Mouse (Mus musculus) frontal cortex, postnatal 25 days (tissue): ENCODE results near the gene Ccdc187.

Experiments
- DNase-seq, 2 experiments: peaks; one replicate each; pipeline ENCODE4 v3.0.0; 2022; ENCODE audit warnings: low spot score in 2 of 2

Gene Ccdc187

DNA sequence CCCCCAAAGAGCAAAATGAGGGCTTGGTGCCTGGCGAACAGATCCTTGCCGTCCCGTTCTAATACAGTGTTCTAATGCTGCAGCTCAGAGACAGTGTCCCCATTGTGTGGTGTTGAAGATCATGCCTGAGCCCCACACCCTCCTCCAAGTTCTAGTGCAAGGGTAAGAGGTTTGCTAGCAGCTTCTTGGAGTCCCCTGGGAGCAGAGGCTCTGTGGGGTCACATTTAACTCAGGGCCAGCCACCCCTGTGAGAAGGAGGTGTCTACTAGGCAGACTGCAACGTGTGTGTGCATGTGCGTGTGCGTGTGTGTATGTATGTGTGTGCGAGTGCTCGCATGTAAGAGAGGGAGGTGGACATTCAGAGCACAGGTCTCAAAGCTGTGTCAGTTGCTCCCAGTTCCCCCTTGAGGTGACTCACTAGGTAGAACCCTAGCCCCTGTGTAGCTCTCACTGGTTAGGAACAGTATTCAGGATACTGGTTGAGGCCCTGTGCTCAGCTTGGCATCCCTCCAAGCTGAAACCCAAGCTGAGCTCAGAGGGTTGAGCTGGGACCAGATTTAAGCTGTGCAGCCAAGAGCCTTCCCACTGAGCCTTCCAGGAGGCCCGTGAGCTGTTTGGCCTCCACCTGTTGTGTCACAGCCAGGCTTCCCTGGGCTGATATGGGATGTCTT, 22.4 kb upstream of the Ccdc187 start:
- DNase-seq = no peak

DNA sequence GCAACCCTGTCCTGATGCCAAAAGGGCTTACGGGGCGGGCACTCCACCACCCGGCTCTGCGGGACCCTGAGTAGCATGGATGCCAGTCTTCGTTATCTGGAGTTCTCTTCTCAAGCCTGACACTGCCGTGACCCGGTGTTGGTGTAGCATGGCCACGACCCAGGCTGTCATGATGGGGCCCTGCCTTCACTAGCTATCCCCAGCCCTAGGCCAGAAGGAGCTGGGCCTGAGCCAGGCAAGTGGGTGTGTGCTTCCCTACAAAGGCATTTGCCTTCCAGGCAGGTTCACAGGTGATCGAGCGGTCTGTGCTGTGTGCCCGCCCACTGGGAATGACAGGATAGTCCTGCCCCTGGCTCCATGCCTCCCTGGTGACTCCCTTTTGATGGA, 21.6 kb upstream of the Ccdc187 start:
- no peak for DNase-seq

GRCm38 (mm10) chr2:26315072-26315924, 20.9 kb upstream of the Ccdc187 start, which contains the start of gene Gpsm1:
Gpsm1 (plus strand) TSS chr2:26315515.
- DNase-seq = peak in 1 of 2 experiments; percentile 45

GRCm38 (mm10) chr2:26314281-26315071, 20.1 kb upstream of the Ccdc187 start:
- no peak for DNase-seq

GRCm38 (mm10) chr2:26313394-26313793, 19.0 kb upstream of the Ccdc187 start:
- DNase-seq = no peak

DNA sequence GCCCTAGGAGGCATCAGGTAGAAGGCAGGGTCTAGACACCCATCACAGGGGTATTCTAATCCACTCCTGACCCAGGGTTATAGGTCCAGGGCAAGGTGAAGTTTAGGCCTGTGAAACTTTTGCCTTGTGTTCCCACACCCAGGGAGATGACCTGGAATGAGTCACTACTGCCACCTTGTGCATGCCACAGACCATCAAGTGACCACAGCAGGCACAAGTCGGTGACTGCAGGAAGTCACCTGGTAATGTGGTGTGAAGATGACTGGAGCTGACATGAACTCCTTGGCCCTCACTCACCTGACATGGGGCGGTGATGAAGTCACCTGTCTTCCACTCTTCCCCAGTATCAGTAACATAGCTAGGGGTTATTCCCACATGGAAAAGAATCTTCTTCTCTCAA, 18.5 kb upstream of the Ccdc187 start:
- no peak for DNase-seq

GRCm38 (mm10) chr2:26311936-26312335, 17.6 kb upstream of the Ccdc187 start:
- DNase-seq = no peak

DNA sequence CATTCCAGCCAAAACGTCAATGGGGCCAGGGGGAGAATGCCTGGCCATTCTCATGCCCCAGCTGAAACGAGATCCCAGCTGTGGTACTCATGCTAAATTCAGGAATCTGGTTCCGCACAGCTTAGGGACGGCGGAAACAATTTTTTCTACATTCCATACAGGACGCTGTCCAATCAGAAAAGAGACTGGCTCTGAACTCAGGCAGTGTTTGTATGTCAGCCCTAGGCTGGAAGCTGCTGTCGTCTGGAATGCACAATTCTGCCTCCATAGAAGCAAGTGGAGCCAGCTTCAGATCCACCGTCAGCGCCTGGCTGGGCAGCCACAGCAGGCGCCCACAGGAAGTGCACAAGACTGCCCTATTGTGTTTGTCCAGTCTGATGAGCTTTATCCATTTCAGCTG, 15.4 kb upstream of the Ccdc187 start:
- DNase-seq = no peak

- no peak for DNase-seq
These were observed 12.3 kb upstream of the Ccdc187 start for GRCm38 (mm10) chr2:26306702-26307101.

DNA sequence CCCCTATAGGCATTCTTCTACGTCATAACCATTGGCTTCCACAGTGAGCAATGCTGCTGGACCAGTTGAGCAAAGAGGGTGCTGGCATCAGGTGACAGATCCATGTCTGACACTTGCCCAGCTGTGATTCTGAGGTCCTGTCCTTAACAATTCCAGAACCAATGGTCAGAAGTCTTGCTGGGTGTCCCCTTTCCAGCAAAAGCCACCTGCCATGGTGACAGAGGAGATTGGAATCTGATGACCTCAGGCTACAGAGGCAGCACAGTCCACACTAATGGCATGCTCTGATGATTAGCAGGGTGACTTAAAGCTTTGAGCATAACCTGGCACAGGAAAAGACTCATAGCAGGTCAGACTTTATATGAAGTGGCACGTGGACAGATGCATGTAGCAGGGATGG, 11.2 kb upstream of the Ccdc187 start:
- no peak for DNase-seq

DNA sequence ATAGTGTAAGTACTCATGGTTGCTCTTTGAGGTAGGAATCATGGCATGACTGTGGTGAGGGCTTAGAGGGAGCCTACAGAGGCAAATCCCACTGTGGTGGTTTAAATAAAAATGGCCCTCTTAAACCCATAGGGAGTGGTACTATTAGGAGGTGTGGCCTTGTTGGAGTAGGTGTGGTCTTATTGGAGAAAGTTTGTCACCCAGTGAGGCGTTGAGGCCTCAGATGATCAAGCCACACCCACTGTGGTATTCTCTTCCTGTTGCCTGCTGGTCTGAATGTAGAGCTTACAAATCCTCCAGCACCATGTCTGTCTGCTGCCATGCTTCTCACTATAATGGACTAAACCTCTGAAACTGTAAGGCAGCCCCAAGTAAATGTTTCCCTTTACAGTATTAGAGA, 10.4 kb upstream of the Ccdc187 start:
- no peak for DNase-seq

DNA sequence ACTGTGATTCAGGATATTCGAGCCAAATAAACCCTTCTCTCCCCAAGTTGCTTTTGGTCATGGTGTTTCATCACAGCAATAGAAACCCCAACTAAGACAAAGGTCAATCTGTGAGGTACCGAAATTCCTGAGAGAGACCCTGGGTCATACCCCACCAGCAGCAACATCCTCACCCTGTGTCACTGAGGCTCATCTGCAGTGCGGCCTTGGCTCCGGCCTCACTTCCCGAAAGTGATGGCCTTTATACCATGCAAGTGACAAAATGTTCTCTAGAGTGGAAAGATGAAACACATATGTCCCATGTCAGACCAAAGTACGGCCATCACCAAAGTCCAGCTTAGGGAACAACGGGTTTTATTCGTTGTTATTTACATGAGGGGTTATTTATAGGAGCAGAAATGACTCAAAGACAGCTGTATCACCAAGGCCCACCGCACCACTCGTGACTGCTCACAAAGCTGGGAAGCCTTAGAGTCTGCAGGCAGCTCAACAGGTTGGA, 7.7 kb upstream of the Ccdc187 start:
- DNase-seq = no peak

DNA sequence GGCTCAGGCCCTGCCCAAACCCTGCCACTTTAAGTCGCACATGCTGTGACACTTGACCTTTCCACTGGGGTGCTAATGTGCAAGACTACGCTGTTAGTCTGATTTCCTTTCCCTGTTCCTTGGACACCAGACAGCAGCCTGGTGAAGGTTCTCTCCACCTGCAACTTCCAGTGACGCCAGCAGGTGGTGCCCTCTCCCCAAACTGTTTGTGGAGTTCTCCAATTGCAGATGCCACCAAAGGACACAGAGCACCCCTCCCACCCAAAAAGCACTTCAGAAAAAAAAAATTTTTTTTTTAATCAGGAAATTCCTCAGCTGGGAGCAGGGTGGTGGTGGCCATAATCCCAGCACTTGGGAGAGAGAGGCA, 6.4 kb upstream of the Ccdc187 start:
- peak; percentile 87 to 90 for DNase-seq

DNA sequence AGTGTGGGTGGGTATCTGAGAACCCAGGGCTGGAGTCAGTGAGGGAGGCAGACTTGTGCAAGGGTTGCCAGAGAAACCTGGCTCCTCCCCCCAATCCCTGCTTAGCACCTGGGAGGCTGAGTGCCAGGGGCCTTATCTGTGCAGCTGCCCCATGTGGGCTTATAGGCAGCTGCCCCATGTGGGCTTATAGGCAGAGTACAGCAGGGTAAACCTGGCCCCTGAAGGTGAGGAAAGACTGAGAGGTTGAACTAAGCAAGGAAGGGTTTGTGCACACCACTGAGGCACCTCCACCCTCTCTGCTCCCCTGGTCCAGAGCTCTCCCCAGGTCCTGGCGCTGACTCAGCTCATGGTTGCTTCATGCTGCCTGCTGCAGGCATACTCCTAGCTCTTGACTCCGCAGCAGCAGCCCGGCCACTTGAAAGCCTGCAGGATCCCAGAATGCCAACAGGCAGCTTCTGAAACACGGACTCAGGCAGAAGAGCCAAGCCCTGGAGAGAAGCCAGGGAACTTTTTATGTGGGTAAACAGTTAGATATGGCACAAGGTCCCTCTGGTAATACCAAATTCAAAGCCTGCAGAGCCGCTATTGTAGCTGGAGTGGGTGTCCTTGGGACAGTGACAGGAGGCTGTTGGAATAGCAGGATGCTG, 5.9 kb upstream of the Ccdc187 start:
- no peak for DNase-seq

GRCm38 (mm10) chr2:26299336-26299735, 5.0 kb upstream of the Ccdc187 start:
- DNase-seq = no peak

GRCm38 (mm10) chr2:26298856-26299230, 4.5 kb upstream of the Ccdc187 start:
- no peak for DNase-seq

GRCm38 (mm10) chr2:26298208-26298855, 4.0 kb upstream of the Ccdc187 start:
- peak in 1 of 2 experiments; percentile 63 for DNase-seq

DNA sequence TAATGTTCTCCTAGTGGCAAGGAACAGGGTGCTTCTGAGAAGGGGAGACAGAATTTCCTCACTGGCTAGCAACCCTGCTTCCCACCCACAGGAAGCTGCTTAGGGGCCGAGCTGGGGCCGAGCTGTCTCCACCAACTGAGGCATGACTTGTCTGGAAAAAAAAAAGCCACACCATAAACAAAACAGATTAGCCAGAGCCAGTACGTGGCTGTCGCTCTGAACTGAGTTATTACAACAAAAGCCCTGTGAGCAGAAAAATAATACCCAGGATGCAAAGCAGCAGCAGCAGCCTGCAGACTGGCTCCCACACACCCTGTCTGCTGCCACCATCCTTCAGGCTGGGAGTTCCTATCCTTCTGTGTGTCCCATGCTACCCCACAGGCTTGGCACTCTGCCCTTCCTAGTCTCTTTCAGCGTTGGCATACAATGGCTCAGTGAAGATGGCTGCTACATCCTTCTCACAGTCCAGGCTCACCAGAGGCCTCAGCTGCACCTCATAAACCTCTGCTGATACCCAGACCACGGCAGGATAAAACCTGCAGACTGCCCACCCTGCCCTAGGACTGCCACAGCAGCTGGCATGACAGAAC, 2.3 kb upstream of the Ccdc187 start:
- peak in 1 of 2 experiments; percentile 59 for DNase-seq

GRCm38 (mm10) chr2:26290133-26290532, 4.2 kb downstream of the Ccdc187 start:
- DNase-seq = no peak

DNA sequence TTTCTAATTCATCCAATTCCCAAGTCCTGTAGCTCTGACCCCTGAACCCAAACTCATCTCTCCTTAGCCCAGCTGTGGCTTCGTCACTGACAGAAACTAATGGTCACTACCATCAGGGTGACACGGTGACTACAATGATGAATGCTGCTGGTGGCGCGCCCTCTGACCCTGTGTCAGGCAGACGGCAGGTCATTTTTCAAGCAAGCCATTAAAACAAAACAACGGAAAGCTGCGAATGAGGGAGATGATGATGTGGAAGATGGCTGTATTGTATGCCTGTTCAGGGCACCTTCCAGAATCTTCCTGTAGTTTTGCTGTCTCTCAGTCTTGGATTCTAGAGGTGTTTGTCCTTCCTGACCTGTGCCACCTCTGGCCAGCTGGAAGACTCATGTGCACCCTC, 8.0 kb downstream of the Ccdc187 start:
- no peak for DNase-seq

- DNase-seq = no peak
These were observed 8.6 kb downstream of the Ccdc187 start for GRCm38 (mm10) chr2:26285804-26286203.
